Mouse (Mus musculus) liver, embryonic 14.5 days (tissue): ENCODE results near the gene Tenm2.

ENCODE experiments used
- CTCF ChIP-seq: IDR thresholded peaks from 2 replicates; pipeline ENCODE4 v1.5.1; 2016; ENCODE audit warnings: antibody characterized with exemption, low read depth, control low read depth
- EP300 ChIP-seq: IDR thresholded peaks from 2 replicates; pipeline ENCODE4 v1.6.1; 2016; ENCODE audit warnings: antibody characterized with exemption, low read depth

DNA sequence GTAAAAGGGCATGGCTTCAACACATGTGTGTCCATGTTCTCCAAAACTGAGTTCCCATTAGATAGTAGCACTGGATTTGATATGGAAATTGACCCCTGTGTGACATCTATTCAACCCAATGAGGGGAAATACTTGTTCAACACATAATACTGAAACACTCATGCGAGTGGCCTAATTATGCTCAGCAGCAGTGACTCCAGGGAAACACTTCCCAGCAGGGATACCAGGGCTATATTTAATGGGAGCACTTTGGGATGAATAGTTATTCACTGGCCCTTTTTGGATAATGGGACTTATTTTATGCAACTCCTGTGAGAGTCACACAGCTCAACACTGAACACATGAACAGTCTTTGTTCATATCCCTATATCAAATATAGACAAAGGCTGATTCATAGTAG is 588.6 kb downstream of the Tenm2 start:
- no peak for TF ChIP-seq CTCF
- TF ChIP-seq EP300, result no peak
